Mouse (Mus musculus): ENCODE results near the gene Farsa.
A peak's percentile ranks its signal among the peaks of the same experiment; 100 is the strongest.

The Farsa gene

GRCm38 (mm10) chr8:84834866-84835855 is 21.6 kb upstream of the Farsa start:
- DNase-seq (ENCODE audit: low read depth in 1 of 2, low spot score in 2 of 2): no peak

- DNase-seq (ENCODE audit: low read depth in 1 of 2, low spot score in 2 of 2): no peak
These were observed 19.5 kb upstream of the Farsa start for GRCm38 (mm10) chr8:84837149-84837911.

- DNase-seq (ENCODE audit: low read depth in 1 of 2, low spot score in 2 of 2): no peak
These were observed 18.8 kb upstream of the Farsa start for GRCm38 (mm10) chr8:84837912-84838470.

GRCm38 (mm10) chr8:84838513-84838912 is 18.3 kb upstream of the Farsa start:
- DNase-seq (ENCODE audit: low read depth in 1 of 2, low spot score in 2 of 2): no peak

GRCm38 (mm10) chr8:84839411-84839810 is 17.4 kb upstream of the Farsa start:
- DNase-seq (ENCODE audit: low read depth in 1 of 2, low spot score in 2 of 2): no peak

GRCm38 (mm10) chr8:84839875-84840247 is 16.9 kb upstream of the Farsa start:
- no peak for DNase-seq (ENCODE audit: low read depth in 1 of 2, low spot score in 2 of 2)

- DNase-seq (ENCODE audit: low read depth in 1 of 2, low spot score in 2 of 2): peak; percentile 84 to 87
These were observed 16.4 kb upstream of the Farsa start, which contains the start of gene Rad23a for GRCm38 (mm10) chr8:84840248-84840999. Gene Rad23a (minus strand): TSS chr8:84840665.

- no peak for DNase-seq (ENCODE audit: low read depth in 1 of 2, low spot score in 2 of 2)
These were observed 15.3 kb upstream of the Farsa start for GRCm38 (mm10) chr8:84841514-84841913.

GRCm38 (mm10) chr8:84844397-84845070 is 12.3 kb upstream of the Farsa start:
- no peak for DNase-seq (ENCODE audit: low read depth in 1 of 2, low spot score in 2 of 2)

GRCm38 (mm10) chr8:84845355-84846093 is 11.3 kb upstream of the Farsa start:
- DNase-seq (ENCODE audit: low read depth in 1 of 2, low spot score in 2 of 2): no peak

- no peak for DNase-seq (ENCODE audit: low read depth in 1 of 2, low spot score in 2 of 2)
These were observed 10.6 kb upstream of the Farsa start for GRCm38 (mm10) chr8:84846094-84846721.

- peak; percentile 98 to 100 for DNase-seq (ENCODE audit: low read depth in 1 of 2, low spot score in 2 of 2)
These were observed 9.8 kb upstream of the Farsa start, which contains the start of gene Calr for GRCm38 (mm10) chr8:84846722-84847572. Gene Calr (minus strand): TSS chr8:84846934.

GRCm38 (mm10) chr8:84847684-84848435 is 8.9 kb upstream of the Farsa start:
- DNase-seq (ENCODE audit: low read depth in 1 of 2, low spot score in 2 of 2): no peak

- DNase-seq (ENCODE audit: low read depth in 1 of 2, low spot score in 2 of 2): no peak
These were observed 355 bp upstream of the Farsa start for GRCm38 (mm10) chr8:84856434-84856833.

- DNase-seq (ENCODE audit: low read depth in 1 of 2, low spot score in 2 of 2): peak in 1 of 2 experiments; percentile 77
These were observed 14.9 kb downstream of the Farsa start, which contains the start of gene Syce2 for GRCm38 (mm10) chr8:84871376-84872308. Gene Syce2 (plus strand): TSS chr8:84872111.

- peak in 1 of 2 experiments; percentile 15 for DNase-seq (ENCODE audit: low read depth in 1 of 2, low spot score in 2 of 2)
These were observed 15.6 kb downstream of the Farsa start for GRCm38 (mm10) chr8:84872309-84872965.
